Mouse (Mus musculus) heart, postnatal 4 days (tissue): ENCODE data around the gene Tnfrsf22. TPM values are rescaled to one million over a fixed set of nuclear protein-coding genes. Genes with fewer than 3 reads are reported as not detected.

ENCODE experiments used
- total RNA-seq, 2 experiments: library from RNA; stranded (reverse); gene quantifications; 2 replicates each; pipeline ENCODE4 v1.2.3; 2021

Gene Tnfrsf22
- total RNA-seq, 2 experiments from 2014 or later: 3.6 to 5.0 TPM

Other genes with a start within 250 kb of the Tnfrsf22 start
- 10 to 100 TPM; 56.1 to 60.4 TPM for gene Cdkn1c, start 188.6 kb downstream of the Tnfrsf22 start, total RNA-seq
- under 1 TPM; 0.45 to 0.55 TPM for gene Slc22a18, start 175.9 kb downstream of the Tnfrsf22 start, total RNA-seq
- gene Phlda2, start 146.5 kb downstream of the Tnfrsf22 start, total RNA-seq: not detected
- 100 to 1,000 TPM; 203 to 204 TPM for gene Nap1l4, start 100.6 kb downstream of the Tnfrsf22 start, total RNA-seq
- 10 to 100 TPM; 24.5 to 27.1 TPM for gene Cars, start 49.6 kb downstream of the Tnfrsf22 start, total RNA-seq
- 1 to 10 TPM; 1.0 to 1.4 TPM for gene Tnfrsf26, start 20.9 kb downstream of the Tnfrsf22 start, total RNA-seq
- 1 to 10 TPM; 3.4 to 3.6 TPM for gene Tnfrsf23, start 36.2 kb upstream of the Tnfrsf22 start, total RNA-seq
- gene Osbpl5, start 107.3 kb upstream of the Tnfrsf22 start, total RNA-seq: 10 to 100 TPM; 45.1 to 46.4 TPM
- gene Mrgprg, start 117.3 kb upstream of the Tnfrsf22 start, total RNA-seq: not detected
- 1 to 10 TPM; 2.3 to 2.4 TPM for gene Mrgpre, start 134.8 kb upstream of the Tnfrsf22 start, total RNA-seq
- 1 to 10 TPM; 8.8 to 9.8 TPM for gene Nadsyn1, start 173.2 kb upstream of the Tnfrsf22 start, total RNA-seq
- 10 to 100 TPM; 15.7 to 17.5 TPM for gene Dhcr7, start 173.5 kb upstream of the Tnfrsf22 start, total RNA-seq
- not detected for gene Gm498, start 217.2 kb upstream of the Tnfrsf22 start, total RNA-seq